Mouse (Mus musculus) thymus, adult 2 months (tissue): ENCODE measurements around the gene Sox12.

ENCODE experiments used
- CTCF ChIP-seq: fragments of 200-500 bp; IDR thresholded peaks from 2 replicates; pipeline ENCODE4 v1.5.1; 2012; ENCODE audit warnings: mild to moderate bottlenecking, control low read depth, low read length, moderate library complexity, borderline replicate concordance; ENCODE audit not compliant: control insufficient read depth, poor library complexity, insufficient read depth; ENCODE audit errors: extremely low read depth
- POLR2A ChIP-seq: fragments of 200-500 bp; IDR thresholded peaks from 2 replicates; pipeline ENCODE4 v1.6.1; 2012; ENCODE audit warnings: mild to moderate bottlenecking, low read length, control low read depth, moderate library complexity; ENCODE audit not compliant: control insufficient read depth, poor library complexity, insufficient read depth; ENCODE audit errors: extremely low read depth

DNA sequence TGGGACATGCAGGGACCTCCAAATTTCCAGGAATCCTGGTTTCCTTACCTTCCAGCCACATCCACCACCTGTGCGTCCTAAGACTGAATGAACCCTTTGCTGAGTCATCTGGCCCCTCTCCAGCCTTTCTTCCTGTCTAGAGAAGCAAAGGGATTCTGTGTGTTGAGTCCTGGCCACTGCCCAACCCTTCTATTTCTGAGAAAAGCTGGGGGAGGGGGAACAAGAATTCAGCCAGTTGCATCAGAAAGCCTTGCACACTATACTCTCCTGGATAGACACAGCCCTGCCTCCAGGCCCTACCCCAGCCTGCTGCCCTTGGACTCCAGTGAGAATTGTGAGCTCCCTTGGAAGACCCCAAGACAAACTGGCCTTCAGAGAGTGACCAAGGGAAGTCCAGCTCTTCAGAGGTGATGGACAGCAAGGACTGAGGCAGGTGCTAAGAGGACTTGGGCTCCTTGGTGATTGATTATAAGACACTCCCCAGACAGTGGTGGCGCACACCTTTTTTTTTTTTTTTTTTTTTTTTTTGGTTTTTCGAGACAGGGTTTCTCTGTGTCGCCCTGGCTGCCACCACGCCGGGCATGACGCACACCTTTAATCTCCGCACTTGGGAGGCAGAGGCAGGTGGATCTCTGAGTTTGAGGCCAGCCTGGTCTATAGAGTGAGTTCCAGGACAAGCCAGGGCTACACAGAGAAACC is 47.9 kb downstream of the Sox12 start:
- TF ChIP-seq CTCF (no peak), POLR2A (no peak)
